Mouse (Mus musculus) liver, embryonic 11.5 days (tissue): ENCODE results near the gene Snx4. TPM values are rescaled to one million over a fixed set of nuclear protein-coding genes. Genes with fewer than 3 reads are reported as not detected.
A peak's percentile ranks its signal among the peaks of the same experiment; 100 is the strongest.

ENCODE experiments used
- ATAC-seq: fragments of 200-750 bp; cut with Nextera tagmentation; replicated peaks from 2 replicates; pipeline ENCODE4 v1.8.0; 2017; ENCODE audit warnings: moderate number of reproducible peaks, mild to moderate bottlenecking, moderate TSS enrichment, moderate library complexity; ENCODE audit not compliant: low FRiP score
- DNase-seq: peaks from one replicate; pipeline ENCODE4 v3.0.0-alpha.2; 2017; ENCODE audit warnings: low spot score
- H3K27ac ChIP-seq: fragments of 300-500 bp; sonication (generic); 2 replicates; pipeline ENCODE4 v1.5.1; 2014; ENCODE audit warnings: mild to moderate bottlenecking, low read depth, low read length, control low read depth
- H3K27me3 ChIP-seq: fragments of 300-500 bp; sonication (generic); replicated peaks from 2 replicates; pipeline ENCODE4 v1.6.1; 2014; ENCODE audit warnings: low read length, mixed read lengths; ENCODE audit not compliant: control insufficient read depth, insufficient read depth
- H3K36me3 ChIP-seq: fragments of 300-500 bp; sonication (generic); 2 replicates; pipeline ENCODE4 v1.6.1; 2014; ENCODE audit warnings: mild to moderate bottlenecking, low read length, moderate library complexity, mixed read lengths; ENCODE audit not compliant: control insufficient read depth, insufficient read depth
- H3K4me1 ChIP-seq: fragments of 300-500 bp; sonication (generic); replicated peaks from 2 replicates; pipeline ENCODE4 v1.6.1; 2014; ENCODE audit warnings: low read length, mixed read lengths; ENCODE audit not compliant: control insufficient read depth, insufficient read depth
- H3K4me2 ChIP-seq: fragments of 300-500 bp; sonication (generic); 2 replicates; pipeline ENCODE4 v1.6.1; 2014; ENCODE audit warnings: mild to moderate bottlenecking, control low read depth, moderate library complexity
- H3K4me3 ChIP-seq: fragments of 300-500 bp; sonication (generic); 2 replicates; pipeline ENCODE4 v1.5.1; 2014; ENCODE audit warnings: low read depth, low read length, control low read depth
- H3K9ac ChIP-seq: fragments of 300-500 bp; sonication (generic); 2 replicates; pipeline ENCODE4 v1.6.1; 2014; ENCODE audit warnings: low read depth, low read length, control low read depth
- H3K9me3 ChIP-seq: fragments of 300-500 bp; sonication (generic); 2 replicates; pipeline ENCODE4 v1.6.1; 2016; ENCODE audit warnings: low read length, inconsistent platforms, mixed read lengths; ENCODE audit not compliant: control insufficient read depth
- WGBS: fragments of 180-500 bp; shearing (Covaris S2); extraction: QIAGEN DNeasy Blood & Tissue Kit; methylation state at CpG from one replicate; pipeline ENCODE4 v1.1.7; 2014; 5-methylcytosine and 5-hydroxymethylcytosine counted together
- polyA plus RNA-seq: library from polyadenylated mRNA; unstranded; fragments of >200 nt; fragmentation: Nextera tagmentation; extraction: Ambion mirVana; gene quantifications from 2 replicates; pipeline ENCODE4 v1.2.1, GENCODE M21; 2014

Gene Snx4
- polyA plus RNA-seq, 1 experiment from 2014 or later = 57.8 TPM

DNA sequence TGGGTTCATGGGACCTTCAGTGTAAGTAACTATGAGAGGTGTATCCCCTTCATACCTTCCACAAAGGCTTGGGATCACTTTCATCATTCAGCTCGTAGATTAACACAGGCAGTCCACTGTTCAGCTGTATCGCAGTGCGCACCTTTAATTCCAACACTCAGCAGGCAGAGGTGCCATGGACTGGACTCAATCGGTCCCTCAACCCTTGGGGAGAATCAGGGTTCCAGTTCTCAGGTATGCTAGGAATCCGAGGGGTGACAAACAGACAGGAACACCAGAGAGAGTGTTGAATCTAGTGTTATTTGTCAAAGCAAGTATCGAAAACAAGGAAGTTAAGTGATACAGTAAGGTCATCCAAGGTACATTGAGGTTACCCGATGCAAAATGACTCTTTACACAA lies 41.0 kb downstream of the Snx4 start:
- H3K36me3 ChIP-seq = peaks cover 36% of the 10 kb centered on the region
- H3K27ac ChIP-seq = no peak overlapping the region
- 89% methylated on average over 7 of the region's 7 CpGs for WGBS
- no peaks in the 10 kb centered on the region for H3K9me3 ChIP-seq
- no peak overlapping the region for H3K4me2 ChIP-seq
- H3K27me3 ChIP-seq = no peaks in the 10 kb centered on the region
- H3K4me3 ChIP-seq = no peak overlapping the region
- DNase-seq = no peak
- no peaks in the 10 kb centered on the region for H3K4me1 ChIP-seq
- no peak overlapping the region for H3K9ac ChIP-seq
- no peak for ATAC-seq

DNA sequence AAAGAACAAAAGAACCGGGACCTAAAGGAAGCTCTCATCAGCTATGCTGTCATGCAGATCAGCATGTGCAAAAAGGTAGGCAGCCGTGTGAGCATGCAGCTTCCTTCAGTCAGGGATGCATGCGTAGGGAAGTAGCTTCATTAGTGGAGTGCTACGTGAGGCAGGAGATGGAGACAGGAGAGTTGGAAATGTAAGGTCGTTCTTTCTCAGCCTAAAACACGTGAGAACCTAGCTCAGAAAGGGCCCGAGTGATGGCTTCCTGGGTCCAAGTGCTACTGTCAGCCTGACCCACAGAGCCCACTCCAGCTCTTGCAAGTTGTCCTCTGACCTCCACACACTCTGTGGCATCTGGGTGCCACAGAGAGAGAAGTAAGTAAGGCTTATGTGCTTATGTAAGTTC lies 43.4 kb downstream of the Snx4 start:
- no peak for DNase-seq
- no peaks in the 10 kb centered on the region for H3K4me1 ChIP-seq
- H3K9me3 ChIP-seq = no peaks in the 10 kb centered on the region
- ATAC-seq = no peak
- no peak overlapping the region for H3K4me3 ChIP-seq
- H3K36me3 ChIP-seq = peaks cover 27% of the 10 kb centered on the region
- H3K27me3 ChIP-seq = no peaks in the 10 kb centered on the region
- 88% methylated on average over 7 of the region's 7 CpGs for WGBS
- H3K4me2 ChIP-seq = no peak overlapping the region
- H3K9ac ChIP-seq = no peak overlapping the region
- H3K27ac ChIP-seq = no peak overlapping the region

DNA sequence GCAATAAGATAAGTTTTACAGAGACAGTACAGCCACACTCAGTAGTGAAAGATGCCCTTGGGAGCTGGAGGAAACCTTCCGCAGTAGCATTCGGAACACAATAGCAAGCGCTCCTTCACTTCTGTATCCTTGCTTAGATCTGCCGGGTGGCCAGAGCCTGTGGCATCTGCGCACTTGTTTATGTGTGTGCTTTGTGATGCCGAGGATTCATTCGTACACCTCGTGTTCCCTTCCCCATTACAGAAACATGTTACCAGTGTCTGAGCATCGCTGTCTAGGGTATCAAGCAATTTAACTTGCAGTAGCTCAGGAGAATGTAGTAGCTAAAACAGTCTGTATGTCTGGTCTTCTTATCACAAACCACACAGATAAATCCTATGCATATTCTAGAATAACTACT lies 44.1 kb downstream of the Snx4 start:
- H3K4me3 ChIP-seq = no peak overlapping the region
- peaks cover 26% of the 10 kb centered on the region for H3K36me3 ChIP-seq
- H3K9ac ChIP-seq = no peak overlapping the region
- DNase-seq = no peak
- 94% methylated on average over 9 of the region's 9 CpGs for WGBS
- ATAC-seq = no peak
- no peaks in the 10 kb centered on the region for H3K27me3 ChIP-seq
- H3K9me3 ChIP-seq = no peaks in the 10 kb centered on the region
- H3K4me2 ChIP-seq = no peak overlapping the region
- H3K4me1 ChIP-seq = no peaks in the 10 kb centered on the region
- H3K27ac ChIP-seq = no peak overlapping the region

DNA sequence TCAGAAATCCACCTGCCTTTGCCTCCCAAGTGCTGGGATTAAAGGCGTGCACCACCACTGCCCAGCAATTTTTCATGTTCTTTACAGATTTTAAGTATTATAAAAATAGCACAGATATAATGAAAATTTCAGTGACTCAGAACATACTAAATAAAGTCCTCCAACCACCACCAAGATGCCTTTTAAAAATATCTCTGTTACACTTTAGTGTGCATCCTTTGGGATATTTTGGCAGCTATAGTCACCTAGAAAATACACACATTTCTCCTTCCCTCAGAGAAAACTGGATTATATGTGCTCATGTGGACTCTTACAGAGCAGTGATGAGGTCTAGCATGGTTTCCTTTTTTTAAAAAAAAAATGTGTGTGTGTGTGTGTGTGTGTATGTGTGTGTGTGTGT lies 46.3 kb downstream of the Snx4 start:
- no peak for ATAC-seq
- no peaks in the 10 kb centered on the region for H3K9me3 ChIP-seq
- 96% methylated on average over 1 of the region's 1 CpGs for WGBS
- no peak overlapping the region for H3K27ac ChIP-seq
- DNase-seq = no peak
- no peaks in the 10 kb centered on the region for H3K27me3 ChIP-seq
- no peaks in the 10 kb centered on the region for H3K4me1 ChIP-seq
- no peak overlapping the region for H3K4me3 ChIP-seq
- H3K4me2 ChIP-seq = no peak overlapping the region
- peaks cover 11% of the 10 kb centered on the region for H3K36me3 ChIP-seq
- H3K9ac ChIP-seq = no peak overlapping the region

DNA sequence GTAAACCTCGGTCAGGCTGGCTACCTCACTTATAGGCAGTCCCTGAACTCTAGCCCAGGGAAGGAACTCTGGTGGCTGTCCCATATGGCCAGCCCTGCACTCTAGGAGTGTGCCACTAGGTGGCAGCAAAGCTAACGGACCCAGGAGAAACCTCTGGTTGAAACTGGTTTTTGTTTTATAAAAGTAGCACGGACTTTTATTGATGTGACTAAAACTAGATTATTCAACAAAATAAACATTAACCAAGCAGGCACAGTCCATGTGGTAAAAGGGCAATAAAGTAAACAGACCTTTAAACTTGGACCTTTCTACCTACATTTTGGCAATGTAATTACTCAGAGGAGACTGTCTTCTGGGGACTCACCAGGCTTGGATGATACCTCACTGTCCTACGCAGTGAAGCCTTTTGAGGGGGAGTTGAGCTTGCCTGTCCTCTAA lies 55.4 kb downstream of the Snx4 start:
- no peak overlapping the region for H3K9ac ChIP-seq
- ATAC-seq = no peak
- WGBS = 13% methylated on average over 4 of the region's 4 CpGs

DNA sequence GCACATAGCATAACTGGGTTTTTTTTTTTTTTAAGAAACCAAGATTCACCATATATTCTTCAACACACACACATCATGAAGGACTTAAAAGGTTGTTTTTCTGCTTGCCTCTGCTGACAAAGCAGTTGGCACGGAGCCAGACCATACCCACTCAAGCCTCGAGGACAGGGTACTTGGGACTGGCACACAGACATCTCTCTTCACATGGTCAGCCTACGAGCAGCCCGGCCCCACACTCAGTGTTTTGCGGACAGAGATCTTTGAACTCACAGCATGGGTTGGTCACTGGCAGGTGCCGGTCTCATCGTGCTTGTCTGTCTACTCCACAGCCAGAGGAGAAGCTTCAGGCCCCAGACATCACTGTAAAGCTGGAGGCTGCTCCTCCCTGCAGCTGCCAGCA lies 56.5 kb downstream of the Snx4 start:
- no peak for ATAC-seq
- H3K9ac ChIP-seq = no peak overlapping the region
- H3K27ac ChIP-seq = no peak overlapping the region
- 83% methylated on average over 7 of the region's 7 CpGs for WGBS
- DNase-seq = no peak
- H3K27me3 ChIP-seq = no peaks in the 10 kb centered on the region
- H3K36me3 ChIP-seq = no peaks in the 10 kb centered on the region
- H3K9me3 ChIP-seq = no peaks in the 10 kb centered on the region
- no peak overlapping the region for H3K4me2 ChIP-seq
- H3K4me1 ChIP-seq = no peaks in the 10 kb centered on the region
- H3K4me3 ChIP-seq = no peak overlapping the region

More for the DNA sequence above, 55.4 kb downstream of the Snx4 start:
- Histone ChIP-seq H3K36me3 (no peaks in the 10 kb centered on the region), H3K4me2 (peak overlapping the region; percentile 36; the same call in 1 of the 2 replicates), H3K27ac (no peak overlapping the region), H3K9me3 (no peaks in the 10 kb centered on the region), H3K4me1 (no peaks in the 10 kb centered on the region), H3K27me3 (no peaks in the 10 kb centered on the region), H3K4me3 (no peak overlapping the region)
- peak; percentile 64 for DNase-seq

DNA sequence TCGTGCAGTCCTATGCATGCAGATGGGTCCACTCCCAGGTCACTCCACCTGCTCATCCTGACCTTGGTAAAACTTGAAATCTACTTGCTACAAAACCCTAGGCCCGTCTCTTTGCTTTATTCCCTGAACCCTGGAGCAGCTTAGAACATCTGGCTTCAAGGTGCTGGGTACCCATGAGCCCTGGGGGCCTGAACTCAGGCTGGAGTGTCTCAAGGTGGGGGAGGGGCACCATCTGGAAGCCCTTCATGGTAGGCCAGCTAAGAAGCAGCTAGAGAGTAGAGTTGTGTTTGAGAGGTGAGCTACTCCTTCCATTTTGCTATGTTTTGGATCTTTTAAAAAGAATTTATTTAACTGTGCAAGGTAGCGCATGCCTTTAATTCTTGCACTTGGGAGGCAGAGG lies 57.8 kb downstream of the Snx4 start:
- DNase-seq (no peak), ATAC-seq (no peak)
- Histone ChIP-seq H3K9ac (no peak overlapping the region), H3K4me1 (no peaks in the 10 kb centered on the region), H3K4me2 (no peak overlapping the region), H3K36me3 (no peaks in the 10 kb centered on the region), H3K27ac (no peak overlapping the region), H3K27me3 (no peaks in the 10 kb centered on the region), H3K9me3 (no peaks in the 10 kb centered on the region), H3K4me3 (no peak overlapping the region)
- WGBS = 79% methylated on average over 3 of the region's 3 CpGs

DNA sequence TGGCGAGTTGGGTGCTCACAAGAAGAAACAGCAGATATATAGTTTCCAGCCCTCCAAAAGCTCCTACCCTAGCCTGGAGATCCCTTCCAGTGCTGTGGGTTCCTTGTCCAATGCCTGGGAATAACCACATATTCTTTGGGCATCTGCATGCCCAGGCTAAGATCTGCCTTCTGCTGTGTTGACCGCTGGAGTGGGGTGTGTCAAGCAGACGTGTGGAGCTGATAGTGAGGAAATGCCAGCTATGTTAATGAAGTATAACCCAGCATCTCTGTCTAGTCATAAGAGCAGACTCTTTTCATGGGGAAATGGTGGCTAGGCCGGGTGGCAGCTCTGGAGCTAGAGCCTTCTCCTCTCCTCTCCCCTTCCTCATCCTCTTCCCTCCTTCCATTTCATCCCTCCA lies 64.4 kb downstream of the Snx4 start:
- H3K36me3 ChIP-seq = no peaks in the 10 kb centered on the region
- no peak overlapping the region for H3K9ac ChIP-seq
- no peaks in the 10 kb centered on the region for H3K27me3 ChIP-seq
- no peaks in the 10 kb centered on the region for H3K9me3 ChIP-seq
- WGBS = 72% methylated on average over 4 of the region's 4 CpGs
- ATAC-seq (no peak), DNase-seq (no peak)
- no peak overlapping the region for H3K27ac ChIP-seq
- H3K4me3 ChIP-seq = no peak overlapping the region
- H3K4me2 ChIP-seq = no peak overlapping the region
- no peaks in the 10 kb centered on the region for H3K4me1 ChIP-seq

DNA sequence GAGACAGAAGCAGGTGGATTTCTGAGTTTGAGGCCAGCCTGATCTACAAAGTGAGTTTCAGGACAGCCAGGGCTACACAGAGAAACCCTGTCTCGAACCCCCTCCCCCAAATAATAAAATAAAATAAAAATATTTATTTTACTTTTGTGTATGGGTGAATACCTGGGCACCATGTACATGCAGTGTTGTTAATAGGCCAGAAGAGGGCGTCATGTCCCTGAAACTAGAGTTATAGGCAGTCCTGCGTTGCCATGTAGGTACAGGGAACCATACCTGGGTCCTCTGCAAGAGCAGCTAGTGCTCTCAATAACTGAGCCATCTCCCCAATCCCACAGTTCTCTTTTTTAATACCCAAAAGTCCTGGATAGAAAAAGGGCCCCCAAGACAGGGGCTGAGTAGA lies 66.4 kb downstream of the Snx4 start:
- H3K36me3 ChIP-seq = no peaks in the 10 kb centered on the region
- no peak overlapping the region for H3K4me2 ChIP-seq
- no peak overlapping the region for H3K4me3 ChIP-seq
- H3K27ac ChIP-seq = no peak overlapping the region
- H3K9me3 ChIP-seq = no peaks in the 10 kb centered on the region
- H3K4me1 ChIP-seq = no peaks in the 10 kb centered on the region
- 38% methylated on average over 3 of the region's 3 CpGs for WGBS
- ATAC-seq (no peak), DNase-seq (no peak)
- no peaks in the 10 kb centered on the region for H3K27me3 ChIP-seq
- no peak overlapping the region for H3K9ac ChIP-seq
